Mouse (Mus musculus): ENCODE data around the gene Stac2.
A peak's percentile ranks its signal among the peaks of the same experiment; 100 is the strongest.

Gene Stac2

GRCm38 (mm10) chr11:98050520-98050815 is 2.8 kb downstream of the Stac2 start:
- no peak for DNase-seq

DNA sequence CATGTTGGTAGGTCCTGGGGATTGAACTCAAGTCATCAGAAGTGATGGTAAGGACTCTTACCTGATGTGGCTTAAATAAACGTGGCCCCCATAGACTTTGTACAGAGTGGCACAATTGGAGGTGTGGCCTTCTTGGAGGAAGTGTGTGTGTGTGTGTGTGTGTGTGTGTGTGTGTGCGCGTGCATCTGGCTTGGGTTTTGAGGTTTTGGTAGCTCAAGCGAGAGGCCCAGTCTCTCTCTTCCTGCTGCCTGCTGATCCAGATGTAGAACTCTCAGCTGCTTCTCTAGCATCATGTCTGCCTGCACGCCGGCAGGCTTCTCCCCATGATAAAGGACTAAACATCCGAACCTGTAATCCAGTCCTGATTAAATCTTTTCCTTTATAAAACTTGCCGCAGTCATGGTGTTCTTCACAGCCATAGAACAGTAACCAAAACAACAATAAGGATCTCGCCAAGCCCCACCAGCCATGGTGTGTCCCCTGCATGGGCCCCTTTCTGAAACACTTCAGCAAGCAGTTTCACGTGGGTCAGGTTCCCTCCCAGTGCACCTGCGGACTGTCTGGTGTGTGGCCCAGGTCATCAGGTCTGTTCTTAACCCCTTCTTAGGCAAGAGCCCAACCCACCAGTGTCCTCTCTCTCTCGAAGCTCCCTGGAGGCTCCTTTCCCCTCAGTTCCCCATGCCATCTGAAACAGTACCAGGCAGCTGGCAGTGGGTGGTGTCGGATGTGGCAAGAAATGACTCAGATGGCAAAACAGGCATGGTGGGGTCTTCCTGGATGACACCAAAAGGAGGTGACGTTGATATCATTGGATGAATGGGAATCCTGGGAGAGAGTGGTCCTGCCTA is 3.4 kb downstream of the Stac2 start:
- peak; percentile 69 for DNase-seq

GRCm38 (mm10) chr11:98047745-98048144 is 5.5 kb downstream of the Stac2 start:
- no peak for DNase-seq

GRCm38 (mm10) chr11:98046466-98046865 is 6.8 kb downstream of the Stac2 start:
- no peak for DNase-seq

- DNase-seq = no peak
Measured at GRCm38 (mm10) chr11:98045596-98045995, 7.7 kb downstream of the Stac2 start.

DNA sequence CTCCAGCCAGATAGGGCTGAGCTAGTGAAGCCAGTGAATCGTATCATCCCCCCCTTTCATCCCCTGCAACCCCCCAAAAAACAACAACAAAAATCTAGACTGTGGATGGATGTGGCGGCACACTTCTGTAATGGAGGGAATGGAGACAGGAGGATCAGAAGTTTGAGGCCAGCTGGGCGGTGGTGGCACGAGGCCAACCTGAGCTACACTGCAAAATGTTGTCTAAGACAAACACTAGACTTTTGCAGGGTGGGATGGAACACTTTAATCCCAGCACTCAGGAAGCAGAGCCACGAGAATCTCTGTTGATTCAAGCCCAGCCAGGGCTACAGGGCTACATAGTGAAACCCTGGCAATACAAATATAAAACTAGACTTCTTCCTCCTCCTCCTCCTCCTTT is 9.2 kb downstream of the Stac2 start:
- no peak for DNase-seq

GRCm38 (mm10) chr11:98042741-98043140 is 10.5 kb downstream of the Stac2 start:
- no peak for DNase-seq

DNA sequence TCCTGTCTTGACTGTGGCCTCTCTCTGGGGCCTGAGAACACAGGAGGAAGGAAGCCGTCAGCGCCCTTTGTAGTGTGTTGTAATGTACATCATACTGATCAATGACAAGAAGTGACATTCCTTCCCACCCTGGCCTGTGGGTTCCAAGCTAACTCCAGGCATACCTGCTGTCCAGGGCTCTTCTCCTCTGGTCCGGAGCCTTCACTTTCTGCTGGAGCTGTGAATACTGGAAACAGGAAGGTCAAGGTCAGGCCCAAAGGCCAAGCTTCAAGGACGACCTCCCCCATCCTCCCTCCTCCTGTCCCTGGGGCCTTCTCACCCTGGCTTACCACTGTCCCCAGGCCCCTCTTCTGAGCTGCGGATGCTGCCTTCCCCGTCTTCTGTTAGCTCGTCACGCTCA is 12.3 kb downstream of the Stac2 start:
- no peak for DNase-seq

DNA sequence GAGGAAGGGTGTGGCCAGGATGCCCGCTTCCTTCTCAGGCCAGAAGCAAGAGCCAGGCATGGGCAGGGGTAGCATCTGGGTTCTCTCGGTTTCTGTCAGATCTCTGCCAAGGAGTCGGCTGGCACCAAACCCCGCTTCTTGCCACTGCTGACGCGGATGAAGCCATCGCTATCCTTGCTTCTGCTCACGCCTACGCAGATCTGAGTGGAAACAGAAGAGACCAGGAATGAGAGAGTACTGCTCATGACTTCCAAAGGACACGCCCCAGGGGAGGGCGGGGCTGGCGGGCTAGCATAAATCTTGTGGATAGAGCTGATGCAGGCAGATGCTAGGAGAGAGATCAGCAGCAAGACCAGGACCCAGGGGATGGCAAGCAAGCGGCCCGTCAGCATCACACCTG is 15.4 kb downstream of the Stac2 start:
- DNase-seq = peak; percentile 90

DNA sequence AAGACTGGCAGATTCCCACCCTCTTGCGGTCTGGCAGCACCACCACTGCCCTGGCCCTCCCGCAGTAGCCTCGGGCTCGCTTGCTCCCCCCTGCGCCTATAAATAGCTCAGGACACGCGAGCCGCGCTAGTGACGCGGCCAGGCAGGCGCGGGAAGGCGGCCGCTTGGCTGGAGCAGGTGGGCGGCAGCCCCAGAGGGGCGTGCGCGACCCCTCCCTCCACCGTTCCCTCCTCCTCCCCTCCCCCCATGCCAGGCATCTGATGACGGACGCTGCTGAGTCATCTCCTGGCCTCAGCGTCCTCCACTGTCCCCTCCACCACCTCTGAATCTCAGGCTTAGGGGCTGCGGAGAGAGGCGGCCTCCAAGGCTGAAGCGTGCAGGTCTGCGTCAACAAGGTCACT is 17.3 kb downstream of the Stac2 start:
- peak; percentile 61 for DNase-seq

GRCm38 (mm10) chr11:98034840-98035239 is 18.4 kb downstream of the Stac2 start:
- DNase-seq = no peak

GRCm38 (mm10) chr11:98034061-98034460 is 19.2 kb downstream of the Stac2 start:
- DNase-seq = no peak

DNA sequence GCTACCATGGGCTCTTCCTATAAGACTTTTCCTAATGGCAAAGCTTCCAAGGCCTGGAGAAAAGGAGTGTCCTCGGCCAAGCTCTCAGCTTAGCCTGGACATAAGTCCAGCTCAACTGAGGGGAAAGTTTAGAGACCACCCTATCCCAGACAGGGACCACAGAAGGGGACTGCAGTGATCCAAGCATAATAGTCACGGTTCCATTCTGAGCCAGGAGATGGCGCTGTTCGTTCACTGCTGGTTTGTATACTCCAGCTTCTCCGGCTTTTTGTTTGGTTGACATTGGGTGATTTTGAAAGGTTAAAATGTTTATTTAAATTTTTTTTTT is 21.9 kb downstream of the Stac2 start:
- peak; percentile 75 for DNase-seq

GRCm38 (mm10) chr11:98030701-98031442 is 22.4 kb downstream of the Stac2 start:
- no peak for DNase-seq

DNA sequence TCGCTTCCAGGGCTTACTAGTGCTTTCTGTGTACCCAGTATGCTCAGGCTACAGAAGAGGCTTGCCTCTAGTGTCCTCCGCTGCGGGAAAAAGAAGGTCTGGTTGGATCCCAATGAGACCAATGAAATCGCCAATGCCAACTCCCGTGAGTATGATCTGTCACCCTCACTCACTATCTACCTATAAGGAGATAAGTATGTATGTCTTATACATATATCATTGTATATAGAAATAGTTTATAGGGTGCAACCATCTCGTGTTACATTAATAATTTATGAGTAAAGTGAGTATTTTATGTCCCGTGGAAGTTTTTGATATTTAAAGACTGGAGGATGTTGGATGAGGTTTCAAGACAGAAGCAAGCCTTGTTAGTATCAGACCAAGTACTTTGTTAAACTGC is 25.5 kb downstream of the Stac2 start:
- DNase-seq = no peak

DNA sequence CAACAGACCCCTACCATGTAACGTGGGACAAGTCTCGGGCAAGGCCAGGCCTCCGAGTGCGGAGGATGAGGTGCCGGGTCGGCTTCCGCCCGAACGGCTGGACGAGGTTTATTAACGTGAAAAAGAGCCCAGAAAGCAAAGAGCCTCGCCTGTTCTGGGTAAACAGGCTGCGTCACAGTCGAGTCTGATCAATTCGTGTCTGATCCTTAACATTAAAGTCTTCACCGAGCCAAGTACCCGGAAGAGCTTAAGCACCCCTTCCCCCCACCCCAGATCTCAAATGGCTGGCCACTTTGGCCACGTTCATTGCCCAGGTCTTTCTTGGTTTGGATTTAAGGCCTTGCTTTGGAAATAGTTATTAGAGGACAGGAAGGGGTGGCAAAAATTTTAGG is 26.0 kb downstream of the Stac2 start:
- DNase-seq = no peak

DNA sequence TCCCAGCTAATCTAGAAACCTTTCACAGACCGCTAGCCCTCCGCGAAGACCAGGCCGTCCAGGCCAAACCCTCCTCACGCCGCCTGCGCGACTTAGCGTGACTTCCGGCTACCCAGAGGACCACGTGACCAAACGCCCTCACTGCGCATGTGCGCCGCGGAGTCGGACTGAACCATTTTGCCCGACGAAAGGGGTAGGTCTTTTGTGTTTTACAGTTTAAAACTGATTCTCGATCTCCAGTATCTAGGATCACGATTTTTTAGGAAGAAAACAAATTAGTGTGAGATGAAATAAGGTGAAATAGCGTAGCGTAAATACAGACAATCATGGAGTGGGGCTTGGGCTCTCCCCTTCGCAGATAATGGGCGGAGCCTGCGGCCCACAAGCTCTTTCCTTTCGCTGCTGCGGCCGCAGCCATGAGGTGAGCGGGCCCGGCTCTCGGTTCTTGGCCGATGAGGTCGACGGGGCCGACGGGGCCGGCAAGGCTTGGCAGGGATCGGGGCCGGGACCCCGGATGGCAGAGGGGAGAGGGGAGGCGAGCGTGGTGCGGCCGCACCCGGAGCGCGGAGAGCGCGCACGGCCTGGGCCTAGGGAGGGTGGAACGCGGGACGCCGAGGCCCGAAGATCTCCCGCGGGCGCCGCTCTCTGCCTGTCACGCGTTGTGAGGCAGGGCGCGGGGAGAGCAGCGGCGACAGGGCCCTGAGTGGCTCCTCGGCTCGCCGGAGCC is 26.5 kb downstream of the Stac2 start, which contains the start of gene Rpl19:
Rpl19 (plus strand) TSS at position 141 of the 727 bp plus-strand sequence.
- DNase-seq = peak; percentile 91

GRCm38 (mm10) chr11:98026248-98026569 is 27.1 kb downstream of the Stac2 start:
- no peak for DNase-seq

DNA sequence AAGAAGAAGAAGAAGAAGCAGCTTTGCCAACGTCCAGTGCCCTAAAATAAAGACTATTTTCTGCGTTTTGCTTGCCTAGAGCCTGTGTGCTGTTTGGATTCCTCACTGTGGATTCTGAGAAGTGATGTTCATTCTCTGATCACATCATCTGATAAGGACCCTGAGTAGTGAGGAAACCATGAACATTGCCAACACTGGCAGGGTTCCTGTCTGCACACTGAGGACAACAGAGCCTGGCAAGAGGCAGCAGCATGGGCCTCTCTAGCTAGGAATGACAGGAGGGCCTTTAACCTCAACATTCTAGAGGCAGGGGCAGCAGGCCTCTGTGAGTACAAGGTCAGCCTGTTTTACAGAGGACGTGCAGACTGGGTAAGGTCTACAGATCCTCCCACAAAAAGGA is 28.7 kb downstream of the Stac2 start:
- DNase-seq = no peak

- no peak for DNase-seq
Measured at GRCm38 (mm10) chr11:98022555-98023371, 30.5 kb downstream of the Stac2 start, which contains the start of gene Cacnb1. Cacnb1 (minus strand) TSS chr11:98023034.

GRCm38 (mm10) chr11:98022253-98022554 is 31.1 kb downstream of the Stac2 start:
- no peak for DNase-seq

DNA sequence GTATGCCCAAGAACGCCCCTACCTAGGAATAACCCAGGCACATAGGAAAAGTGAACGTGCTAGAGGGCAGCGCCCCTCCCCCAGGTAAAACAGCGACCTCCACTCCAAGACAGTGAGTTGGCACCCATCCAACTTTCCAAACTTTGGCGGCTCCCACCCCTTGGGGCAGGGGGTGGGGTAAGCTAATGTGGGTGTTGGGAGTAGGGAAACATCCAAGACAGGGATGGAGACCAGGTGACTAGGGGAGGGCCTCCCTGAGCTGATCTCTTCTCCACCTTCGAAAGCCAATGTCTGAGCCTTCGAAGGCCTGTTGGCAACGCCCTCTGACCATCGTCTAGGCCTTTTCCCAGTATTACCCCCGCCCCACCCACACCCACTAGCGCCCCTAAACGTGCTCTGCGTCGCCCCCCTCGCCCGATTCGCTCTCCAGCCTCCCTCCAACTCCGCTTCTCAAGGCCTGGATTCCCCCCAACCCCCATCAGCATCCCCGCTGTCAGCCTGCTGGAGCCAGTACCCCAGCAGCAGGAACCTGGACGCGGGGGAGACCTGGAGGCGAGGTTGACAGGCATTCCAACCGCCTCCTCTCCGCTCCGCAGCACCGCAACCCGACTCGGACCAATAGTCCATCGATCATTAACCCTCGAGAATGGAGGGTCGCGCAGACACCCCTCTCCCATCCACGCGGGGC is 31.6 kb downstream of the Stac2 start:
- peak; percentile 75 for DNase-seq

GRCm38 (mm10) chr11:98021118-98021517 is 32.1 kb downstream of the Stac2 start:
- DNase-seq = no peak
